Mouse (Mus musculus): ENCODE results near the gene Mecom. TPM values are rescaled to one million over a fixed set of nuclear protein-coding genes. Genes with fewer than 3 reads are reported as not detected.

The Mecom gene
- total RNA-seq (2023) = under 1 TPM in 1 of 2 experiments, not detected in 1; 0.16 TPM

DNA sequence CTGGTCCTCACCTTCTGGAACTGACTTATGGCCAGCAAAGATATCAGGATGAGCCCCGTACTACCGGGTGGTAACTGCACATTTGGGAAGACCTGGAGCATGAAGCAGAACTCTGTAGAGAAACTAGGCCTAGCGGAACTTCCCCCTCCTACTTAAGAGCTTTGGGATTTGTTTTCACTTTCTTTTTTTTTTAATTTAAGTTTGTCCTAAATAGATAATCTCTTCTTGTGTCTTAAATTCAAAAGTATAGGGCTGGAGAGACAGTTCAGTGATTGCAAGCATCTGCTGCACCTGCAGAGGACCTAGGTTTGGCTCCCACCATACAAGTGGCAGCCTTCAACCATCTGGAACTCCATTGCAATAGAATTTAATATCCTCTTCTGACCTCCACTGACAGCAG, at the start of gene Mecom:
Mecom (minus strand) TSS at position 101 of the 400 bp plus-strand sequence.

Other genes with a start within 250 kb of the Mecom start
- gene Actrt3, start 51.9 kb upstream of the Mecom start, total RNA-seq (2023) = not detected
- 10 to 100 TPM; 29.0 to 39.3 TPM for gene Mynn, start 54.1 kb upstream of the Mecom start, total RNA-seq (2023)
- gene Lrriq4, start 96.5 kb upstream of the Mecom start, total RNA-seq (2023) = not detected
- gene Lrrc34, start 99.9 kb upstream of the Mecom start, total RNA-seq (2023) = not detected
- not detected for gene Lrrc31, start 151.8 kb upstream of the Mecom start, total RNA-seq (2023)
- not detected for gene Samd7, start 198.3 kb upstream of the Mecom start, total RNA-seq (2023)
- gene Sec62, start 244.9 kb upstream of the Mecom start, total RNA-seq (2023) = 10 to 100 TPM; 45.0 to 45.5 TPM